Mouse (Mus musculus) left cerebral cortex, adult 2 months (tissue): ENCODE results near the gene Trmt61a. TPM values are rescaled to one million over a fixed set of nuclear protein-coding genes. Genes with fewer than 3 reads are reported as not detected.

Experiments used
- DNase-seq, 2 experiments: peaks; one replicate each; pipeline ENCODE4 v3.0.0; 2021 to 2022; ENCODE audit warnings: low spot score in 2 of 2, mixed read lengths in 1 of 2; ENCODE audit errors: extremely low spot score in 1 of 2
- H3K27ac ChIP-seq: fragments of 200-600 bp; 2 replicates; pipeline ENCODE4 v1.8.1; 2022
- H3K4me3 ChIP-seq: fragments of 200-600 bp; 2 replicates; pipeline ENCODE4 v1.8.1; 2022
- CTCF ChIP-seq: fragments of 200-600 bp; IDR thresholded peaks from 2 replicates; pipeline ENCODE4 v1.8.1; 2022; ENCODE audit warnings: antibody characterized with exemption, mild to moderate bottlenecking, moderate library complexity
- intact Hi-C: fragments of 180-260 bp; cut with DNase I; formaldehyde crosslinking; loops from one replicate; pipeline ENCODE4 v1.15.1; 2025
- total RNA-seq, 2 experiments: library from RNA; stranded (reverse); gene quantifications; 2 replicates each; pipeline ENCODE4 v1.2.3; 2021

Gene Trmt61a
- total RNA-seq, 2 experiments from 2014 or later, result 18.9 to 20.2 TPM

- peak in 1 of 2 experiments; percentile 45 for DNase-seq
- intact Hi-C loops, result no loop called here
- no peak overlapping the region for H3K4me3 ChIP-seq
Observed at GRCm38 (mm10) chr12:111722654-111723053, 44.7 kb downstream of the Trmt61a start.

GRCm38 (mm10) chr12:111724638-111725337, 46.9 kb downstream of the Trmt61a start:
- TF ChIP-seq CTCF, result no peak
- DNase-seq, result no peak
- H3K27ac ChIP-seq, result peak overlapping the region; percentile 97
- intact Hi-C loops, result loop anchor here (2.0 kb wide), 1 partner anchor 56 kb away; no protein-coding TSS in a partner anchor
- H3K4me3 ChIP-seq, result no peak overlapping the region

More at GRCm38 (mm10) chr12:111722654-111723053, 44.7 kb downstream of the Trmt61a start:
- no peak overlapping the region for H3K27ac ChIP-seq
- TF ChIP-seq CTCF, result peak; percentile 71

GRCm38 (mm10) chr12:111725338-111726121, 47.6 kb downstream of the Trmt61a start:
- DNase-seq, result peak in 1 of 2 experiments; percentile 58
- Histone ChIP-seq H3K27ac (peak overlapping the region; percentile 97), H3K4me3 (no peak overlapping the region)
- intact Hi-C loops, result loop anchor here (2.0 kb wide), 1 partner anchor 57 kb away; no protein-coding TSS in a partner anchor
- no peak for TF ChIP-seq CTCF

- intact Hi-C loops, result no loop called here
- no peak for TF ChIP-seq CTCF
- H3K4me3 ChIP-seq, result no peak overlapping the region
- peak; percentile 51 to 57 for DNase-seq
- H3K27ac ChIP-seq, result peak overlapping the region; percentile 97
Observed at GRCm38 (mm10) chr12:111726122-111726463, 48.2 kb downstream of the Trmt61a start.

- intact Hi-C loops, result no loop called here
- Histone ChIP-seq H3K4me3 (no peak overlapping the region), H3K27ac (no peak overlapping the region)
- no peak for DNase-seq
- no peak for TF ChIP-seq CTCF
Observed at GRCm38 (mm10) chr12:111727956-111728355, 50.1 kb downstream of the Trmt61a start.

- TF ChIP-seq CTCF, result peak; percentile 95
- Histone ChIP-seq H3K4me3 (no peak overlapping the region), H3K27ac (peak overlapping the region; percentile 82)
- DNase-seq, result peak; percentile 88 to 90
- intact Hi-C loops, result loop anchor here (1.0 kb wide), 2 partner anchors 64 to 79 kb away; no protein-coding TSS in a partner anchor
Observed at GRCm38 (mm10) chr12:111731822-111732807, 54.2 kb downstream of the Trmt61a start.

- no peak for DNase-seq
- TF ChIP-seq CTCF, result no peak
- no peak overlapping the region for H3K4me3 ChIP-seq
- intact Hi-C loops, result loop anchor here (1.0 kb wide), 2 partner anchors 65 to 80 kb away; no protein-coding TSS in a partner anchor
- peak overlapping the region; percentile 82 for H3K27ac ChIP-seq
Observed at GRCm38 (mm10) chr12:111732921-111733320, 55.0 kb downstream of the Trmt61a start.

Other genes starting within 250 kb of the Trmt61a start
- gene Tnfaip2, start 235.6 kb upstream of the Trmt61a start, total RNA-seq, result under 1 TPM; 0.82 to 0.84 TPM
- gene Gm266, start 192.3 kb upstream of the Trmt61a start, total RNA-seq, result 1 to 10 TPM; 3.1 to 3.3 TPM
- 100 to 1,000 TPM; 241 to 276 TPM for gene Eif5, start 140.1 kb upstream of the Trmt61a start, total RNA-seq
- 100 to 1,000 TPM; 102 TPM for gene Mark3, start 103.6 kb upstream of the Trmt61a start, total RNA-seq
- gene Ckb, start 5.8 kb upstream of the Trmt61a start, total RNA-seq, result 1,000 to 10,000 TPM; 1,837 to 1,872 TPM
- gene Bag5, start 35.2 kb downstream of the Trmt61a start, total RNA-seq, result 10 to 100 TPM; 60.9 to 61.8 TPM
- gene Apopt1, start 35.2 kb downstream of the Trmt61a start, total RNA-seq, result 10 to 100 TPM; 36.2 to 38.8 TPM
- 100 to 1,000 TPM; 746 to 823 TPM for gene Klc1, start 80.7 kb downstream of the Trmt61a start, total RNA-seq
- gene Xrcc3, start 135.8 kb downstream of the Trmt61a start, total RNA-seq, result 1 to 10 TPM; 3.1 to 3.4 TPM
- 10 to 100 TPM; 20.5 to 21.0 TPM for gene Zfyve21, start 136.1 kb downstream of the Trmt61a start, total RNA-seq
- 10 to 100 TPM; 59.4 to 61.0 TPM for gene Ppp1r13b, start 230.0 kb downstream of the Trmt61a start, total RNA-seq